Mouse (Mus musculus) E14TG2a.4 (cell line): Measurements from ENCODE around the gene Agap1.

ENCODE experiments used
- H3K27me3 ChIP-seq: 2 replicates; pipeline ENCODE4 v1.6.1; 2014; ENCODE audit warnings: low read length, control low read depth; ENCODE audit not compliant: insufficient read depth
- H3K36me3 ChIP-seq: 2 replicates; pipeline ENCODE4 v1.6.1; 2014; ENCODE audit warnings: low read length, control low read depth; ENCODE audit not compliant: insufficient read depth
- H3K4me1 ChIP-seq: replicated peaks from 2 replicates; pipeline ENCODE4 v1.6.1; 2014; ENCODE audit warnings: low read depth, low read length, control low read depth
- H3K4me3 ChIP-seq: replicated peaks from 2 replicates; pipeline ENCODE4 v1.5.1; 2014; ENCODE audit warnings: mild to moderate bottlenecking, low read length
- H3K9me3 ChIP-seq: 2 replicates; pipeline ENCODE4 v1.6.1; 2014; ENCODE audit warnings: low read length, control low read depth
- CTCF ChIP-seq: conservative IDR thresholded peaks from 2 replicates; pipeline ENCODE4 v1.5.1; 2014; ENCODE audit warnings: low read length
- NANOG ChIP-seq: IDR thresholded peaks from 2 replicates; pipeline ENCODE4 v1.6.1; 2014; ENCODE audit warnings: borderline replicate concordance, low read length, mixed read lengths
- POU5F1 ChIP-seq: IDR thresholded peaks from 2 replicates; pipeline ENCODE4 v1.6.1; 2014; ENCODE audit warnings: low read length, borderline replicate concordance

The Agap1 gene

GRCm38 (mm10) chr1:89781861-89782260 is 327.3 kb downstream of the Agap1 start:
- Histone ChIP-seq H3K4me3 (no peak overlapping the region), H3K27me3 (no peaks in the 10 kb centered on the region), H3K4me1 (peaks cover 8% of the 10 kb centered on the region), H3K36me3 (no peaks in the 10 kb centered on the region; the same call in 1 of the 2 replicates), H3K9me3 (no peaks in the 10 kb centered on the region)
- no peak for TF ChIP-seq POU5F1
- no peak for TF ChIP-seq CTCF
- no peak for TF ChIP-seq NANOG

DNA sequence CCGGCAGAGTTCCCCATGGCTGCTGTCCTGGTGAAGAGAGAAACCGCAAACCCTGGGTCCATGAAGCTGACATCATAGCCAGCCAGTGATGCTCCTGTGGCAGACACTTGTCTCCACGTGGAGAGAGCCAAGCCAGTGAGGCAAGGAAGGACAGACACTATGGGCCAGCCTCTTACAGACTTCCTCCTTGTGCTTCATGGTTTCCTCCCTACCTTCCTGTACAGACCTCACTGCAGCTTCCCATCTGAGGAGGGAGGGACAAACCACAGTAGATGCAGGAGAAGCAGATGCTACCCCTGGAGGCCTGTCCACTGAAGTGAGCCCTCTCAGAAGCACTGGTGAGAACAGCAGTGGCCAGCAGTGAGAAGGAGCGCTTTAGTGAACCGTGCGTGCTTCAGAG is 332.2 kb downstream of the Agap1 start:
- no peak for TF ChIP-seq POU5F1
- TF ChIP-seq NANOG: no peak
- no peak for TF ChIP-seq CTCF
- H3K4me3 ChIP-seq: no peak overlapping the region
- H3K27me3 ChIP-seq: no peaks in the 10 kb centered on the region
- peaks cover 8% of the 10 kb centered on the region for H3K4me1 ChIP-seq
- H3K36me3 ChIP-seq: peaks cover 22% of the 10 kb centered on the region
- no peaks in the 10 kb centered on the region for H3K9me3 ChIP-seq

GRCm38 (mm10) chr1:89798724-89799123 is 344.1 kb downstream of the Agap1 start:
- H3K4me3 ChIP-seq: no peak overlapping the region
- H3K9me3 ChIP-seq: no peaks in the 10 kb centered on the region
- H3K27me3 ChIP-seq: no peaks in the 10 kb centered on the region
- H3K36me3 ChIP-seq: peaks cover 13% of the 10 kb centered on the region; the same call in 1 of the 2 replicates
- no peak for TF ChIP-seq CTCF
- no peak for TF ChIP-seq NANOG
- no peak for TF ChIP-seq POU5F1
- peaks cover 13% of the 10 kb centered on the region for H3K4me1 ChIP-seq

- Histone ChIP-seq H3K4me1 (peaks cover 13% of the 10 kb centered on the region), H3K36me3 (peaks cover 10% of the 10 kb centered on the region; the same call in 1 of the 2 replicates), H3K27me3 (no peaks in the 10 kb centered on the region), H3K4me3 (no peak overlapping the region), H3K9me3 (no peaks in the 10 kb centered on the region)
- no peak for TF ChIP-seq POU5F1
- no peak for TF ChIP-seq NANOG
- no peak for TF ChIP-seq CTCF
Observed at GRCm38 (mm10) chr1:89801506-89801905, 346.9 kb downstream of the Agap1 start.

DNA sequence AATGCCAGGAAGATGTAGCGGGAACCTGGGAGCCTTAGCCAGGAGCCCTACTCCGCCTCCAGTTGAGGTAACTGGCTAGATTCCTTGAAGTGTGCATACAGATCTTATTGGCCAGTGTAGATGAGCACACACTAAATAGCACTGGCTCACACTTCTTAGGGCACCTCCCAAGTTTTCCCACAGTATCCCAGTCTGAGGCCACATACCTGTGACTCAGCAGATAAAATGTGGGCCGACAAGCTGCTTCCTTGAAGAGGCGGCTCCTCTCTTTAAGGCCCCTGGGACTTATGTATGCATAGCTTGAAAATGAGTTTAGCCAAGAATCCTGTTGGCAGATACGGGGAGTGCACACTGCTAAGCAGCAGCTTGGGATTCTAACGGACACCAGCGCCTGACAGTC is 350.4 kb downstream of the Agap1 start:
- Histone ChIP-seq H3K36me3 (peaks cover 4% of the 10 kb centered on the region), H3K4me3 (no peak overlapping the region), H3K9me3 (peaks cover 6% of the 10 kb centered on the region), H3K27me3 (no peaks in the 10 kb centered on the region), H3K4me1 (peaks cover 8% of the 10 kb centered on the region)
- no peak for TF ChIP-seq CTCF
- TF ChIP-seq POU5F1: no peak
- TF ChIP-seq NANOG: no peak

GRCm38 (mm10) chr1:89812816-89813215 is 358.2 kb downstream of the Agap1 start:
- H3K4me1 ChIP-seq: peaks cover under 1% of the 10 kb centered on the region; the same call in 1 of the 2 replicates
- no peaks in the 10 kb centered on the region for H3K27me3 ChIP-seq
- TF ChIP-seq POU5F1 (no peak), CTCF (no peak), NANOG (no peak)
- no peak overlapping the region for H3K4me3 ChIP-seq
- peaks cover 4% of the 10 kb centered on the region for H3K36me3 ChIP-seq
- H3K9me3 ChIP-seq: peaks cover 6% of the 10 kb centered on the region

DNA sequence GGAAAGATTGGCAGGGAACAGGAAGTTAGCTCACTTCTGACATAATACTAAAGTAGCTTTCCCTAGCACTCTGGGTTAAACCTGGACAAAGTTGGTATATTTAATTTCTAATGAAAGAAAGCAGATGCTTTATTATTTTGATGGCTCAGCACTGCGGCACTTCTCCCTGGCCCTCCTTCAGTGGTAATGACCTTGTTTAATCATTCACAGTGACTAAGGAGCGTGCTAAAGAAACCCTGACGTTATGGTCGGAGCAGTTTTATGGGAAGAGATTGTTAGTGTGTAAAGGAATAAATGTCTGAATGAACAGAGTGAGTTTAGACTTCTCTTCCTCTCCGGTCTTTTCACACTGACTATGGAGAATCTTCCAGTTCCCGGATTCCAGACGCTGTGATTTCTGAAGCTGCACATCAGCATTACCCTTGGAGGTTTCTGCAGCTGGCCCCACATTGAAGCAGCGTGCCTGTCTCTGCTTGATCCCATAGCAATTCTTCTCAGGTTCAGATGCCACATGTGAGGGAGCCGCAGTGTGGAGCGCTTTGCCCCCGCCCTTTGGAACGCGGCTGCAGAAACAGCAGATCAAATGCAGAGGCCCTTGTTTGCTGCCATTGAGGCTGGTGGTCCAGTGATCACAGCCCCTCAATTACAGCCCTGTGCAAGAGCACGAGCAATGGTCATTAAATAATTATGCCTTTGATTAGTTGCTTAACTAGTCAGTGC is 362.0 kb downstream of the Agap1 start:
- TF ChIP-seq NANOG (no peak), CTCF (no peak), POU5F1 (no peak)

DNA sequence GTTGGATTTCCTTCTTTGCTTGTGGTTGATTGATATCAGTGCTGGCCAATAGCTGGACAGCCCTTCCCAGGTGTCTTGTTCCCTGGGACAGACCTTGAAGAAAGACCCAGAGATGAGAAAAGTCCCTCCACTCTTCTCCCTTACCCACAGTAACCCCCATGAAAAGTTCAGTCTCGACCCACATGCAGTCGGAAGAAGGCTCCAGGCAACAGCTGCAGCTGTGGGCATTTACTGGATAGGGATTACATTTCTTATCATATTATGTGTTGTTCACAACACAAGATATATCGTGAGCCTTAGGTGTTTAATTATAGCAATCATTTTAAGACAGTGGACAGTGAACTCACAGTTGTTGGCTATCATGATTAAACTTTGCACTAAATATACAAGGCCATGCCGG is 367.2 kb downstream of the Agap1 start:
- Histone ChIP-seq H3K27me3 (no peaks in the 10 kb centered on the region), H3K4me1 (peaks cover 39% of the 10 kb centered on the region), H3K9me3 (peaks cover 3% of the 10 kb centered on the region; the same call in 1 of the 2 replicates), H3K4me3 (no peak overlapping the region), H3K36me3 (no peaks in the 10 kb centered on the region)
- TF ChIP-seq NANOG (no peak), POU5F1 (no peak), CTCF (no peak)

More for the DNA sequence above, 362.0 kb downstream of the Agap1 start:
- no peaks in the 10 kb centered on the region for H3K27me3 ChIP-seq
- H3K4me3 ChIP-seq: no peak overlapping the region
- no peaks in the 10 kb centered on the region for H3K9me3 ChIP-seq
- no peaks in the 10 kb centered on the region for H3K36me3 ChIP-seq
- H3K4me1 ChIP-seq: peaks cover 17% of the 10 kb centered on the region

GRCm38 (mm10) chr1:89822431-89822830 is 367.8 kb downstream of the Agap1 start:
- Histone ChIP-seq H3K27me3 (no peaks in the 10 kb centered on the region), H3K9me3 (peaks cover 9% of the 10 kb centered on the region), H3K4me3 (no peak overlapping the region), H3K36me3 (peaks cover 4% of the 10 kb centered on the region; the same call in 1 of the 2 replicates), H3K4me1 (peaks cover 39% of the 10 kb centered on the region)
- no peak for TF ChIP-seq CTCF
